Mouse (Mus musculus): ENCODE data around the gene Olfr1423. TPM values are rescaled to one million over a fixed set of nuclear protein-coding genes. Genes with fewer than 3 reads are reported as not detected.

The Olfr1423 gene
- polyA plus RNA-seq, 1 experiment from 2014 or later, result not detected

GRCm38 (mm10) chr19:12024149-12024548 is 17.0 kb downstream of the Olfr1423 start:
- H3K27me3 ChIP-seq (ENCODE audit: control insufficient read depth, insufficient read depth, low read length), result no peaks in the 10 kb centered on the region
- H3K4me3 ChIP-seq (ENCODE audit: low read depth, low read length), result no peak overlapping the region
- H3K4me2 ChIP-seq, result no peak overlapping the region
- H3K36me3 ChIP-seq (ENCODE audit: control insufficient read depth, insufficient read depth, low read length), result no peaks in the 10 kb centered on the region
- no peak overlapping the region for H3K9ac ChIP-seq (ENCODE audit: low read depth, low read length)
- H3K9me3 ChIP-seq (replicated peaks; ENCODE audit: control insufficient read depth, low read length), result no peaks in the 10 kb centered on the region
- ATAC-seq (replicated peaks; ENCODE audit: insufficient number of reproducible peaks, low FRiP score, low TSS enrichment), result no peak
- WGBS (ENCODE audit: insufficient replicate concordance), result 86% methylated on average over 4 of the region's 4 CpGs
- no peak overlapping the region for H3K27ac ChIP-seq (ENCODE audit: low read depth, low read length)
- no peaks in the 10 kb centered on the region for H3K4me1 ChIP-seq (ENCODE audit: control insufficient read depth, insufficient read depth, low read length)

- Histone ChIP-seq H3K4me1 (ENCODE audit: control insufficient read depth, insufficient read depth, low read length) (no peaks in the 10 kb centered on the region), H3K27me3 (ENCODE audit: control insufficient read depth, insufficient read depth, low read length) (no peaks in the 10 kb centered on the region), H3K36me3 (ENCODE audit: control insufficient read depth, insufficient read depth, low read length) (no peaks in the 10 kb centered on the region), H3K27ac (ENCODE audit: low read depth, low read length) (no peak overlapping the region), H3K9ac (ENCODE audit: low read depth, low read length) (no peak overlapping the region), H3K4me3 (ENCODE audit: low read depth, low read length) (no peak overlapping the region), H3K9me3 (replicated peaks; ENCODE audit: control insufficient read depth, low read length) (no peaks in the 10 kb centered on the region), H3K4me2 (no peak overlapping the region)
- 86% methylated on average over 4 of the region's 4 CpGs for WGBS (ENCODE audit: insufficient replicate concordance)
- ATAC-seq (replicated peaks; ENCODE audit: insufficient number of reproducible peaks, low FRiP score, low TSS enrichment), result no peak
Measured at GRCm38 (mm10) chr19:12016192-12016591, 24.9 kb downstream of the Olfr1423 start.

GRCm38 (mm10) chr19:12015708-12016107 is 25.4 kb downstream of the Olfr1423 start:
- no peaks in the 10 kb centered on the region for H3K27me3 ChIP-seq (ENCODE audit: control insufficient read depth, insufficient read depth, low read length)
- H3K9me3 ChIP-seq (replicated peaks; ENCODE audit: control insufficient read depth, low read length), result no peaks in the 10 kb centered on the region
- no peaks in the 10 kb centered on the region for H3K36me3 ChIP-seq (ENCODE audit: control insufficient read depth, insufficient read depth, low read length)
- no peak overlapping the region for H3K27ac ChIP-seq (ENCODE audit: low read depth, low read length)
- WGBS (ENCODE audit: insufficient replicate concordance), result 63% methylated on average over 8 of the region's 8 CpGs
- no peak overlapping the region for H3K9ac ChIP-seq (ENCODE audit: low read depth, low read length)
- H3K4me3 ChIP-seq (ENCODE audit: low read depth, low read length), result no peak overlapping the region
- ATAC-seq (replicated peaks; ENCODE audit: insufficient number of reproducible peaks, low FRiP score, low TSS enrichment), result no peak
- H3K4me2 ChIP-seq, result no peak overlapping the region
- H3K4me1 ChIP-seq (ENCODE audit: control insufficient read depth, insufficient read depth, low read length), result no peaks in the 10 kb centered on the region

GRCm38 (mm10) chr19:12013228-12013627 is 27.9 kb downstream of the Olfr1423 start:
- Histone ChIP-seq H3K9me3 (replicated peaks; ENCODE audit: control insufficient read depth, low read length) (no peaks in the 10 kb centered on the region), H3K27me3 (ENCODE audit: control insufficient read depth, insufficient read depth, low read length) (no peaks in the 10 kb centered on the region), H3K27ac (ENCODE audit: low read depth, low read length) (no peak overlapping the region; the same call in 1 of the 2 replicates), H3K36me3 (ENCODE audit: control insufficient read depth, insufficient read depth, low read length) (no peaks in the 10 kb centered on the region), H3K9ac (ENCODE audit: low read depth, low read length) (peak overlapping the region; percentile 56; the same call in 1 of the 2 replicates), H3K4me2 (peak overlapping the region; percentile 63), H3K4me1 (ENCODE audit: control insufficient read depth, insufficient read depth, low read length) (no peaks in the 10 kb centered on the region), H3K4me3 (ENCODE audit: low read depth, low read length) (peak overlapping the region; percentile 66)
- ATAC-seq (replicated peaks; ENCODE audit: insufficient number of reproducible peaks, low FRiP score, low TSS enrichment), result no peak
- WGBS (ENCODE audit: insufficient replicate concordance), result under 1% methylated on average over 9 of the region's 12 CpGs

- Histone ChIP-seq H3K4me2 (peak overlapping the region; percentile 63), H3K9me3 (replicated peaks; ENCODE audit: control insufficient read depth, low read length) (no peaks in the 10 kb centered on the region), H3K9ac (ENCODE audit: low read depth, low read length) (no peak overlapping the region), H3K36me3 (ENCODE audit: control insufficient read depth, insufficient read depth, low read length) (no peaks in the 10 kb centered on the region), H3K4me1 (ENCODE audit: control insufficient read depth, insufficient read depth, low read length) (no peaks in the 10 kb centered on the region; the same call in 1 of the 2 replicates), H3K27me3 (ENCODE audit: control insufficient read depth, insufficient read depth, low read length) (no peaks in the 10 kb centered on the region), H3K4me3 (ENCODE audit: low read depth, low read length) (peak overlapping the region; percentile 66), H3K27ac (ENCODE audit: low read depth, low read length) (no peak overlapping the region)
- 2% methylated on average over 10 of the region's 10 CpGs for WGBS (ENCODE audit: insufficient replicate concordance)
- no peak for ATAC-seq (replicated peaks; ENCODE audit: insufficient number of reproducible peaks, low FRiP score, low TSS enrichment)
Measured at GRCm38 (mm10) chr19:12012615-12013014, 28.5 kb downstream of the Olfr1423 start.

DNA sequence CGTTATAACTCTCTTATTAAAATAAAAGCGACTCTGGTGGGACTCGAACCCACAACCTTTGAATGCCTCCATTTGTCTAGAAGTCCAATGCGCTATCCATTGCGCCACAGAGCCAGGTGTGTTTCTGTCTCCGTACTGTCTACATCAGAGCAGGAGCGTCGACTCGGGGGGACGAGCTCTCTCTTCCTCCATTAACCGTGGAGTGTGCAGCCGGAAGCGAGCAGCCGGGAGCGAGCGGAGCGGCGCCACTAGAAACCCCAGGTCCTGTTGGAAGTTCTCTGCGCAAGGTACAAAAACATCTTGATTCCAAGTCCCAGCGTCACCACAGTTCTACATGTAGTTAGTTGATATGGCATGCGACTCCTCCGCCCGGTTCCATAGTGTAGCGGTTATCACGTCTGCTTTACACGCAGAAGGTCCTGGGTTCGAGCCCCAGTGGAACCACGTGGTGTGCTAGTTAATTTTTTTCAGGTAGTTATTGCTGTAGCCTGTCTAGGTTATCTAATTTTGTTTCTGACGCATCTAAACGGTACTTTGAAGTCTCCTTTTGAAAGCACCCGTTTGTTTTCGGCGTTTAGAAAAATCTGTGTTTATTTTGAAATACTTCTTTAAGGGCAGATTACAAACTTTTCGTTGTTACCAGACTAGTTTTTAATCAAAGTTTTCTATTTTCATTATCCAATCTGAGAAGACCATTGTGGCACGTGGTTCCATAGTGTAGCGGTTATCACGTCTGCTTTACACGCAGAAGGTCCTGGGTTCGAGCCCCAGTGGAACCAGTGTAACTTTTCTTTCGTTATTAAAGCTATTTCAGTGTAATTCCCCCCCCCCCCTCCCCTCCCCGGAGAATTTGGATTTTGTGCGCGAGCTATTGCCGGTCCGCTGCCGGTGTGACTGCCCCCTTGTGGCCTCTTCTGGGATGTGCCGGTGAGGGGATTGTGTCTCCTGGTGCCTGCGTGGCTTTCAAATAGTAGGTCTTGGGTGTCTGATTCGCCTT is 29.3 kb downstream of the Olfr1423 start:
- under 1% methylated on average over 49 of the region's 49 CpGs for WGBS (ENCODE audit: insufficient replicate concordance)
- Histone ChIP-seq H3K36me3 (ENCODE audit: control insufficient read depth, insufficient read depth, low read length) (no peaks in the 10 kb centered on the region), H3K9ac (ENCODE audit: low read depth, low read length) (no peak overlapping the region; the same call in 1 of the 2 replicates), H3K4me3 (ENCODE audit: low read depth, low read length) (peak overlapping the region; percentile 66), H3K4me1 (ENCODE audit: control insufficient read depth, insufficient read depth, low read length) (peaks cover 2% of the 10 kb centered on the region), H3K4me2 (peak overlapping the region; percentile 63), H3K27me3 (ENCODE audit: control insufficient read depth, insufficient read depth, low read length) (no peaks in the 10 kb centered on the region), H3K27ac (ENCODE audit: low read depth, low read length) (peak overlapping the region; percentile 80), H3K9me3 (replicated peaks; ENCODE audit: control insufficient read depth, low read length) (no peaks in the 10 kb centered on the region)
- peak; percentile 85 for ATAC-seq (replicated peaks; ENCODE audit: insufficient number of reproducible peaks, low FRiP score, low TSS enrichment)

DNA sequence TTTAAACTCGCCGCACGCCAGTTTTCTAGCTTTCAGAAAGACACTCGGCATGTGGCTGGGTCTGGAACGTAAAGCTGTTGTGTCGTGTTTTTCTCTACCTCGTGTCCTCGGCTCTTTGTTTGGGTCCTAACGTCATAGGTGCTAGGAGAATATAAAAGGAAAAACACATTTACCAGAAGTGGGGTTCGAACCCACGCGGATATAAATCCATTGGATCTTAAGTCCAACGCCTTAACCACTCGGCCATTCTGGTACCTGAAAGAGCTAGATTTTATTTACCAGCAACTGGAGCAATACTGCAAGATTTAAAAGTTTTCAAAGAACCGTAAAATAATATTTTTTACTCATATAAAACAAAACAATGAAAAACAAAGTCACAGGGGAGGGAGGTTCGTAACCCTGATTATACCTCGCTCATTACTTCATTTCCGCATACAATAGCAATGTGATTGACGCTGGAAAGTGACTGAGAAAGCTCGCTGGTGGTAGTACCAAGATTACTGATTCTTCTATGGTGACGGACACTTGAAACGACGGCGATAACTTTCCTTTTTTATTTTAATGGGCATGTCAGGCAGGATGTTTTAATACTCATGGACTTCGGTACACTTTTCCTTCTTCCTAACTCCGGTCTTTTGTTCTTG is 30.1 kb downstream of the Olfr1423 start:
- H3K4me3 ChIP-seq (ENCODE audit: low read depth, low read length), result peak overlapping the region; percentile 66
- H3K36me3 ChIP-seq (ENCODE audit: control insufficient read depth, insufficient read depth, low read length), result no peaks in the 10 kb centered on the region
- H3K9ac ChIP-seq (ENCODE audit: low read depth, low read length), result peak overlapping the region; percentile 78
- H3K4me1 ChIP-seq (ENCODE audit: control insufficient read depth, insufficient read depth, low read length), result peaks cover 2% of the 10 kb centered on the region
- no peaks in the 10 kb centered on the region for H3K9me3 ChIP-seq (replicated peaks; ENCODE audit: control insufficient read depth, low read length)
- H3K27me3 ChIP-seq (ENCODE audit: control insufficient read depth, insufficient read depth, low read length), result no peaks in the 10 kb centered on the region
- H3K4me2 ChIP-seq, result peak overlapping the region; percentile 63
- H3K27ac ChIP-seq (ENCODE audit: low read depth, low read length), result peak overlapping the region; percentile 80
- whole genome bisulfite sequencing (ENCODE audit: insufficient replicate concordance), result under 1% methylated on average over 26 of the region's 26 CpGs
- ATAC-seq (replicated peaks; ENCODE audit: insufficient number of reproducible peaks, low FRiP score, low TSS enrichment), result peak; percentile 63

DNA sequence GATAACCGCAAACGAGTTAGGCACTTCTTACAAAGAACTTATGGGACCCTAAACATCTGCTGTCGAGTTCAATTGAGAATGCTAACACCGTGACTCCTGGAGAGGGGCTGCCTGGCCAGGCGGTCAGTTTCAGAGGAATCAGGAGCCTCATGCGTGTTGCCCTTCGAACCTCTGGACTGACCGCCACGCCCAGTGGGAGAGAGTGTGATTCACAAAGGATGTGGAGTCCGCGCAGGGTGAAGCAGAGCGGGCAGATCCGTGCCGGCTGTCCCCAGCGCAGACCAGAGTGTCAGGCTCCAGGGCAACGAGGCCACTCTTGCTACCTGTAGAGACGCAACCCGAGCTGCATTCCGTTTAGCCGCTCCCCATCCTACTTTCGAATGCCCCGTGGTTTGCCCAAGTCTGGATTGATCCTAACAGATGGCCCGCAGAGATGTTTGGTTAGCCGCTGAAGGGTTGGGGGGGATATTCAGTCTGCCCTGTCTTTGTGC is 30.8 kb downstream of the Olfr1423 start:
- Histone ChIP-seq H3K4me1 (ENCODE audit: control insufficient read depth, insufficient read depth, low read length) (peaks cover 2% of the 10 kb centered on the region), H3K4me2 (peak overlapping the region; percentile 63), H3K36me3 (ENCODE audit: control insufficient read depth, insufficient read depth, low read length) (no peaks in the 10 kb centered on the region), H3K9me3 (replicated peaks; ENCODE audit: control insufficient read depth, low read length) (no peaks in the 10 kb centered on the region), H3K27ac (ENCODE audit: low read depth, low read length) (peak overlapping the region; percentile 80), H3K4me3 (ENCODE audit: low read depth, low read length) (peak overlapping the region; percentile 66), H3K27me3 (ENCODE audit: control insufficient read depth, insufficient read depth, low read length) (no peaks in the 10 kb centered on the region), H3K9ac (ENCODE audit: low read depth, low read length) (peak overlapping the region; percentile 78)
- ATAC-seq (replicated peaks; ENCODE audit: insufficient number of reproducible peaks, low FRiP score, low TSS enrichment), result peak; percentile 19; the same call in 1 of the 2 replicates
- WGBS (ENCODE audit: insufficient replicate concordance), result under 1% methylated on average over 24 of the region's 24 CpGs
